Mouse (Mus musculus): ENCODE measurements at regions not wholly inside any gene's neighbourhood (a gene's known extent, or its start where the extent isn't known, plus 50 kb on each side); places are given as distances from the start of the nearest gene placed in this dataset.
A peak's percentile ranks its signal among the peaks of the same experiment; 100 is the strongest.

GRCm38 (mm10) chr1:41810318-41810964 is 885.1 kb upstream of the Pou3f3 start:
- DNase-seq (ENCODE audit: low spot score in 2 of 2): peak; percentile 76 to 84

- no peak for DNase-seq (ENCODE audit: low spot score in 2 of 2)
Measured at GRCm38 (mm10) chr1:41811130-41811529, 884.4 kb upstream of the Pou3f3 start.

- DNase-seq (ENCODE audit: low spot score in 2 of 2): no peak
Measured at GRCm38 (mm10) chr1:41812071-41812470, 883.5 kb upstream of the Pou3f3 start.

- no peak for DNase-seq (ENCODE audit: low spot score in 2 of 2)
Measured at GRCm38 (mm10) chr1:41814032-41815005, 881.2 kb upstream of the Pou3f3 start.

- no peak for DNase-seq (ENCODE audit: low spot score in 2 of 2)
Measured at GRCm38 (mm10) chr1:41815021-41815420, 880.5 kb upstream of the Pou3f3 start.

GRCm38 (mm10) chr1:41822742-41823141 is 872.8 kb upstream of the Pou3f3 start:
- DNase-seq (ENCODE audit: low spot score in 2 of 2): no peak

- no peak for DNase-seq (ENCODE audit: low spot score in 2 of 2)
Measured at GRCm38 (mm10) chr1:41825223-41825622, 870.3 kb upstream of the Pou3f3 start.

GRCm38 (mm10) chr1:41831641-41832040 is 863.9 kb upstream of the Pou3f3 start:
- no peak for DNase-seq (ENCODE audit: low spot score in 2 of 2)

Data from frontal cortex, postnatal 10 days (tissue).